Mouse (Mus musculus): ENCODE results near the gene Samd7. TPM values are rescaled to one million over a fixed set of nuclear protein-coding genes. Genes with fewer than 3 reads are reported as not detected.
"Not testable (repeated sequence)": the region's sequence is repeated elsewhere in the genome, so short reads cannot be mapped to it uniquely, and the experiment has no call there.

Gene Samd7
- polyA plus RNA-seq (2015; fragmentation: Nextera tagmentation; extraction: Ambion mirVana): not detected in 2 replicates

DNA sequence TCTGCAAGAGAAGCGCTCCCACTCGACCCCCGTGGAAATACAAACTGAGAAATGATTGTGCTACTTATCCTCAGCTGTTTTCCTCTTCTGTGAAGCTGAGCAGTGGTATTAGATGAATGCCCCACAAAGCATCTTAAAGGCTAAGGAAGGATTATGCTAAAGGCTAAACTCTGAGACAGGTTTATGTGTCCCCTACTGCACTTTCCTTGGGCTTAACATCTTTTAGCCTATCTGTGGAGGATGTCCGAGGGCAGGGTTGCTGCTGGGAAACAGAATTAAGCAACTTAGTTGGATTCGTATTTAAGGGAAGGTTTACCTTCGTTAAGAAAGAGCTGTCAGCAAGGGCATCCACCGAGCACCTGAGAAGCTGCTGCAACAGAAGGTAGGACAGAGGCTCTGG is at the start of gene Samd7:
Samd7 (plus strand) TSS at position 288 of the 400 bp plus-strand sequence.
- Histone ChIP-seq H3K4me2 (no peak within 1 kb of the TSS), H3K27me3 (no peaks in the 10 kb centered on the region), H3K27ac (no peak within 1 kb of the TSS), H3K9me3 (peaks cover 5% of the 10 kb centered on the region; the same call in 1 of the 2 replicates), H3K9ac (no peak within 1 kb of the TSS), H3K4me3 (no peak within 1 kb of the TSS), H3K4me1 (no peaks in the 10 kb centered on the region), H3K36me3 (no peaks in the 10 kb centered on the region)
- WGBS: 72% methylated on average over 7 of the region's 7 CpGs
- ATAC-seq (ENCODE audit: insufficient number of reproducible peaks, insufficient read depth, low FRiP score, low TSS enrichment, low read depth): no peak

DNA sequence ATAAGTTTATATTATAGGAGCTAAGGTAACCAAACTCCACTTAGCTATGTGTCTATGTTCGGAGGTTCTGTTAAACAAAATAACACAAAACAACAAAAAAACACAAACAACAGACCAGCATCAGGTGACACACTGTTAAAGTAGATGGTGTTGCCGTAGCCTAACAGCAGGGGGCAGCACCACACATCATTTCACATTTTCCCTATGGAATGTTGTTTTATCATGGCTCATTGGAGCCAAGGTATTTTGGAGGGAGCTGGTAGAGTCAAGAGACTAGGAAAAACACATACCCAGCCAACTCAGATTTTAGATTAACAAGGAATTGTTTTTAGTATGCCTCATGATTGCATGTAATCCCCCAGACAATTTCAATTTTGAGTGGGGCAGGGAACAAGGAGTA is 49.7 kb upstream of the Samd7 start:
- no peaks in the 10 kb centered on the region for H3K27me3 ChIP-seq
- H3K9ac ChIP-seq: no peak overlapping the region
- no peak for ATAC-seq (ENCODE audit: insufficient number of reproducible peaks, insufficient read depth, low FRiP score, low TSS enrichment, low read depth)
- no peaks in the 10 kb centered on the region for H3K36me3 ChIP-seq
- no peak overlapping the region for H3K4me2 ChIP-seq
- H3K9me3 ChIP-seq: no peaks in the 10 kb centered on the region
- 10% methylated on average over 2 of the region's 2 CpGs for WGBS
- no peak overlapping the region for H3K4me3 ChIP-seq
- no peaks in the 10 kb centered on the region for H3K4me1 ChIP-seq
- no peak overlapping the region for H3K27ac ChIP-seq

DNA sequence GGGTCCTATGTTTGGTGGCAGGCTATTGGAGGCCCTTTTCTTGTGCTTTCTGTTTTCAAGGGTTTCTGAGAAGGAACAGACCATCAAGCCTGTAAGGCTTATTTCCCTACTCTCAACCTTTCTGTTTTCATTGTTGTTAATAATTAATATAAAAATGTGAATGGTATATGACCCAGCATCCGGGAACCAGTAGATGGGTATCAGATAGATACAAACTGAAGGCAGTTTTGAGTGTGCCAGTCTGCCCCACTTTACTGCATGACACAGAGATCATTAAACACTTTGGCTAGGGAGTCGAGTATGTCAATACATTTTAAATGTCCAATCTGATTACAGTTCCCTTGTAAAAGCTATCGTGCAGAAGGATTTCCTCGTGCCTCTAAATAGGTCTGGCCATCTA is 48.2 kb upstream of the Samd7 start:
- H3K36me3 ChIP-seq: no peaks in the 10 kb centered on the region
- no peak overlapping the region for H3K4me2 ChIP-seq
- H3K27ac ChIP-seq: no peak overlapping the region
- ATAC-seq (ENCODE audit: insufficient number of reproducible peaks, insufficient read depth, low FRiP score, low TSS enrichment, low read depth): no peak
- WGBS: 83% methylated on average over 4 of the region's 4 CpGs
- no peaks in the 10 kb centered on the region for H3K4me1 ChIP-seq
- H3K9me3 ChIP-seq: no peaks in the 10 kb centered on the region
- H3K27me3 ChIP-seq: no peaks in the 10 kb centered on the region
- H3K9ac ChIP-seq: no peak overlapping the region
- H3K4me3 ChIP-seq: no peak overlapping the region

DNA sequence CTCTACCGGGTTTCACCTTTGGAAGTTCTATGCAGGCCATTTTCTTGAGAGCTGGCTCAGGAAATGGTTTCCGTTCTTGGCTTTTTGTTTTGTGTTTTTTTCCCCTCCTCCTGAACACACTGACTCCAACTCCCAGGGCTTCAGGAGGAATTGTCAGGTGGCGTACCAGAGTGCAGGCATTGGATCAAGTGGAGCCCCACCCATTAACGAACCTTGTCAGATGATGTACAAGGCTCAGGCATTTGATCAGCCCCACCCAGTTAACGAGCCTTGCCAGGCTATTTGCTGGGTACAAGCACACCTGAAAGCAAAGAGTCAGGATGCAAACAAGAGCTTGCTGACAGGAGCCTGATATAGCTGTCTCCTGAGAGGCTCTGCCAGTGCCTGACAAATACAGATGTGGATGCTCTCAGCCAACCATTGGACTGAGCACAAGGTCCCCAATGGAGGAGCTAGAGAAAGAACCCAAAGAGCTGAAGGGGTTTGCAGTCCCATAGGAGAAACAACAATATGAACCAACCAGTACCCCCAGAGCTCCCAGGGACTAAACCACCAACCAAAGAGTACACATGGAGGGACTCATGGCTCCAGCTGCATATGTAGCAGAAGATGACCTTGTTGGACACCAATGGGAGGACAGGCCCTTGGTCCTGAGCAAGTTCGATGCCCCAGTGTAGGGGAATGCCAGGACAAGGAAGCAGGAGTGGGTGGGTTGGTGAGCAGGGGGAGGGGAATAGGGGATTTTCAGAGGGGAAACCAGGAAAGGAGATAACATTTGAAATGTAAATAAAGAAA is 46.2 kb upstream of the Samd7 start, which contains the start of gene Lrrc31:
Lrrc31 (minus strand) TSS at position 133 of the 795 bp plus-strand sequence.
- not testable (repeated sequence) for H3K36me3 ChIP-seq; H3K27ac ChIP-seq; H3K4me1 ChIP-seq; H3K27me3 ChIP-seq; H3K9me3 ChIP-seq; H3K9ac ChIP-seq; H3K4me3 ChIP-seq; H3K4me2 ChIP-seq; ATAC-seq (ENCODE audit: insufficient number of reproducible peaks, insufficient read depth, low FRiP score, low TSS enrichment, low read depth)
- WGBS: 80% methylated on average over 6 of the region's 6 CpGs

DNA sequence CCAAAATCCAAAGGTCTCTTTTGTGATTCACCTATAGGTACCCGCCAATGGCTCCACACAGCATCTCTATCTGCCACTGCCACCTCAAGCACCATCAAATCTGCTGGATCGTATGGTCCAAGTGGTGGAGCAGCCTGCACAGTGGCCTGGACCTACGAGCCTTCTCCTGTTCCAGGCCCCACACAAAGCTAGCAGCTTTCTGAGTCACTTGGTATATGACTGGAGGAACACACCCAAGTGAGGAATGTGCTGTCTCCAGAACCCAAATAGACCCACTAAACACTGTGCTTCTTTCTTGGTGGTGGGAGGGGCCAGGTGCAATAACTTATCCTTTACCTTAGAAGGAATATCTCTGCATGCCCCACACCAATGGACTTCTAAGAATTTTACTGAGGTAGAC is 40.1 kb upstream of the Samd7 start:
- Histone ChIP-seq H3K27ac (no peak overlapping the region), H3K27me3 (no peaks in the 10 kb centered on the region), H3K4me2 (no peak overlapping the region), H3K4me1 (no peaks in the 10 kb centered on the region), H3K9me3 (no peaks in the 10 kb centered on the region), H3K4me3 (no peak overlapping the region), H3K36me3 (no peaks in the 10 kb centered on the region), H3K9ac (no peak overlapping the region)
- no peak for ATAC-seq (ENCODE audit: insufficient number of reproducible peaks, insufficient read depth, low FRiP score, low TSS enrichment, low read depth)
- WGBS: 84% methylated on average over 3 of the region's 3 CpGs

DNA sequence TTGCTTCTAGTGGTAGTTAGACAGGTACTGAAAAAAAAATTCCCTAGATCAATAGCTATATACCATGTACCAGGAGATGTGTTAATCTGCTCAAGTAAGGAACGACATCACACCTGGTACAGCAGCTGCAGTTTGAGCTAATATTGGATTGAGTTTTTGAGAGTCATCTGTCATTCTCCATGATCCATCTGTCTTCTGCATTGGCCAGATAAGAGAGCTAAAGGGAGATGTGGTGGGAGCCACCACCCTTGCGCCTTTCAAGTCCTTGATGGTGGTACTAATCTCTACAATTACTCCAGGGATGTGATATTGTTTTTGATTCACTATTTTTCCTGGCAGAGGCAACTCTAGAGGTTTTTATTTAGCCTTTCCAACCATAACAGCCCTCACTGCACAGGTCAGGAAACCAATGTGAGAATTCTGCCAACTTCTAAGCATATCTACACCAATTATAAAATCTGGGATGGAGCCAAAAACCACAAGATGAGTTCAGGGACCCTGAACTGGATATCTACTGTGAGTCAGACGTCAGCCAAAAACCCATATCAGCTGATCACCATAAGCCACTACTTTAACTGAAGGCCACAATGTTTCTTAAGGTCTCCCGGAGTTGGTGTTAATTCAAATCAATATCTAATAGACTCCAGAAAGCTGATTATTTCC is 39.3 kb upstream of the Samd7 start:
- Histone ChIP-seq H3K27me3 (no peaks in the 10 kb centered on the region), H3K27ac (no peak overlapping the region), H3K9me3 (no peaks in the 10 kb centered on the region), H3K36me3 (no peaks in the 10 kb centered on the region), H3K4me3 (no peak overlapping the region), H3K4me1 (no peaks in the 10 kb centered on the region), H3K4me2 (no peak overlapping the region), H3K9ac (no peak overlapping the region)
- 71% methylated on average over 4 of the region's 4 CpGs for WGBS
- ATAC-seq (ENCODE audit: insufficient number of reproducible peaks, insufficient read depth, low FRiP score, low TSS enrichment, low read depth): no peak

DNA sequence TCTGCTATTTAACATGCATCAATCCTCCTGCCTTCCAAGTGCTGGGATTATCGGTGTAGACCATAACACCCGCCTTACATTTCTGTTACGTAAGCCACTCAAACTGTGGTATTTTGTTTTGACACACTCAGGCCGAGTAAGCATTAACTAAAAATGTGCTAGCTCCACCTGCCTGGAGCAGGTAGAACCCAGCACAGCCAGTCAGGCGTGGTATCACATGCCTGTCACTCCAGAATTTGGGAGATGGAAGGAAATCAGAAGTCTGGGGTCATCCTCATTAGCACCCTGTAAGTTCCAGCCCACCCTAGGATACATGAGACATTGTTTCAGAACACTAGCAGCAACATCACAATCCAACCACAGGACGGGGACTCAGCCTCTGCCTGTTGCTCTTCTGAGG is 35.9 kb upstream of the Samd7 start:
- H3K36me3 ChIP-seq: no peaks in the 10 kb centered on the region
- H3K9me3 ChIP-seq: no peaks in the 10 kb centered on the region
- WGBS: 77% methylated on average over 6 of the region's 6 CpGs
- H3K27me3 ChIP-seq: no peaks in the 10 kb centered on the region
- no peak overlapping the region for H3K9ac ChIP-seq
- H3K4me1 ChIP-seq: no peaks in the 10 kb centered on the region
- no peak overlapping the region for H3K27ac ChIP-seq
- H3K4me2 ChIP-seq: no peak overlapping the region
- no peak overlapping the region for H3K4me3 ChIP-seq
- ATAC-seq (ENCODE audit: insufficient number of reproducible peaks, insufficient read depth, low FRiP score, low TSS enrichment, low read depth): no peak

DNA sequence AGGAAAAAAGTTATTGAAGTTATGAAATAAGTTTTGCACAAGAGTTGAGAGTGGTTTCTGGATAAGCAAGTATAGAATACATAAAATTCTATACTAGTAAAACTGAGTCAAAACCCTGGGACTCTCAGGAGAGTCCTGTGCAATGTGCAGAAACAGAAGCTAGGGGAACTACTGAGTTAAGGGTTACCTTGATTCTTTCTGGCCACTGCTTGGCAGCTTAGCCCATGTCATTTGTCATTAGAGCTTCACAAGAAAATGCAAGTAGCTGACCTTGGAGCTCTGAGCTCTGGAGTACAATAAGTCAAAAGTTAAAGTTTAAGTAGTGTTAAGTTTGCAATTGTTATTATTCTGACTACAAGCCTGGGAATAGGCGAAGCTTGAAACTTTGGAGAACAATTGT is 32.8 kb upstream of the Samd7 start:
- Histone ChIP-seq H3K36me3 (no peaks in the 10 kb centered on the region), H3K9ac (no peak overlapping the region), H3K4me3 (no peak overlapping the region), H3K27ac (no peak overlapping the region), H3K9me3 (no peaks in the 10 kb centered on the region), H3K27me3 (no peaks in the 10 kb centered on the region), H3K4me2 (no peak overlapping the region), H3K4me1 (no peaks in the 10 kb centered on the region)
- no peak for ATAC-seq (ENCODE audit: insufficient number of reproducible peaks, insufficient read depth, low FRiP score, low TSS enrichment, low read depth)
- WGBS: 84% methylated on average over 1 of the region's 1 CpGs

DNA sequence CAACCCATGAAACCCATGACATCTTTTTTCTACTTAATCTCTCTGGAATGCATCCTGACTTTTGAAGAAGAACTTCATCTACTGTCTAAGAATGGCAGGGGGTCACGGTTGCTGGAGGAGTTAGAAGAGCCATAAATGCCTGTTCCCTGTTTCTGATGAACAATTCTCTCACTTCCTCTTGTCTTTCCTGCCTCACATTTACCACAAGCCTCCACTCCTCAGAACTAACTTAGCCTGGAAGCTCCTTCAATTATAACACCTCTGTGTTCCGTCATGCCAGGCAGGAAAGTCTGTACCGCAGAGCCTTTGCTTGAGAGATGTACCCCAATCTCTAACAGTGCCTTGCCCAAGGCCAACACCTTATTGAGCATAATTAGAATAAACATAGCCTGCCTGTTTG is 27.4 kb upstream of the Samd7 start:
- ATAC-seq (ENCODE audit: insufficient number of reproducible peaks, insufficient read depth, low FRiP score, low TSS enrichment, low read depth): no peak
- WGBS: 81% methylated on average over 3 of the region's 3 CpGs
- H3K36me3 ChIP-seq: no peaks in the 10 kb centered on the region
- no peak overlapping the region for H3K4me2 ChIP-seq
- no peak overlapping the region for H3K27ac ChIP-seq
- H3K9me3 ChIP-seq: no peaks in the 10 kb centered on the region
- no peak overlapping the region for H3K4me3 ChIP-seq
- H3K4me1 ChIP-seq: no peaks in the 10 kb centered on the region
- H3K27me3 ChIP-seq: no peaks in the 10 kb centered on the region
- no peak overlapping the region for H3K9ac ChIP-seq

DNA sequence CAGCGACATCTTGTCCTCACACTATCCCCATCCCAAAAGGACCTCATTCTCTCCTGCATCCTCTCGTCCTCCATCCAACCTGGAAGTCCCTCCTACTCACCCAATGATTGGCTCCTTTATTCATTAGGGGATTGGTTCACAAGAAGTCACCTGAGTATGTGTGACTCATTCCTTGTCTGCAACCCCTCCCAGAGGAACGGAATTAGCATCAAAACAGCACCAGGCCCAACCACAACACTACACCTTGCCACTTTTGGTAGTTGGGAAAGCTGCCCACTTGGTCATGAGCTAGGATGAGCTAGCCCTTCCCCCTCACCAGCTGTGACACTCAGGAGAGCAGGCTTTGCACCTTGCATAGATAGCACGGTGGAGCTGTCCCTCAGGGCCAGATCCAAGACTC is 24.1 kb upstream of the Samd7 start:
- WGBS: 78% methylated on average over 4 of the region's 4 CpGs
- Histone ChIP-seq H3K4me2 (no peak overlapping the region), H3K9me3 (no peaks in the 10 kb centered on the region), H3K9ac (no peak overlapping the region), H3K4me3 (no peak overlapping the region), H3K27me3 (no peaks in the 10 kb centered on the region), H3K27ac (no peak overlapping the region), H3K4me1 (no peaks in the 10 kb centered on the region), H3K36me3 (no peaks in the 10 kb centered on the region)
- no peak for ATAC-seq (ENCODE audit: insufficient number of reproducible peaks, insufficient read depth, low FRiP score, low TSS enrichment, low read depth)

DNA sequence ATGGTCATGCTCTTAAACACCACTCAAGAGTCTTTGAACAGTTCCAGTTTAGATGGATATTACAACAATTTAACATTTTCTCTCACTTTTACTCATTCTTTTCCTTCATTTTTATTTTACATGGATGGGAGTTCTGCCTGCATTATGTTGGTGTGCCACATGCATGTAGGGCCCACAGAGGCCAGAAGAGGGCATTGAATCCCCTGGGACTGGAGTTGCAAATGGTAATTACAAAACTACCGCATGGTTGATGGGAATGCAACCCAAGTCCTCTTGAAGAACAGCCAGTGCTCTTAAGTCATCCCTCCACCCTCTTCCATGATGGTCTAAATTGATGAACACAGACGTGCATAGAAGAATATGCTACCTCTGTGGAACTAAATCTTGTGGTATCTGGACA is 23.6 kb upstream of the Samd7 start:
- no peak for ATAC-seq (ENCODE audit: insufficient number of reproducible peaks, insufficient read depth, low FRiP score, low TSS enrichment, low read depth)
- Histone ChIP-seq H3K36me3 (no peaks in the 10 kb centered on the region), H3K9ac (no peak overlapping the region), H3K9me3 (no peaks in the 10 kb centered on the region), H3K27me3 (no peaks in the 10 kb centered on the region), H3K27ac (no peak overlapping the region), H3K4me3 (no peak overlapping the region), H3K4me2 (no peak overlapping the region), H3K4me1 (no peaks in the 10 kb centered on the region)
- WGBS: 77% methylated on average over 2 of the region's 2 CpGs

DNA sequence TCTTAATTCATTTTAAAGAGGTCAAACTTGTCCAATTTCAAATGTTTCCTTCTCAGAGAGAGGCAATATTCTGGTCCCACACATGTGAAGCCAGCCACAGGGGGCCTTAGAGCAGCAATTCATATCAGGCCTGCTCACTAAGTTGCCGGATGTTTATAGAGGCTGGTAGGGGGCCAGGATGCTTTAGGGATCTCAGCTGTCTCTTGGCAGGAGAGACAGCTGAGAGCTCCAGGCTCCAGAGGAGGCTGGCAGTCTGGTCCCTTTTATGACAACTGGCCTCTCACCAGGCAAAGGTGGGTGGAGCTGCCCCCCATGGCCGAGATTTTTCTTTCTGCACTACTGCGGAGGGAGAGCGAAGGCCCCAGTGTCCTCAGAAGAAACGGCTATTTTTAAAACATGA is 22.9 kb upstream of the Samd7 start:
- no peak for ATAC-seq (ENCODE audit: insufficient number of reproducible peaks, insufficient read depth, low FRiP score, low TSS enrichment, low read depth)
- Histone ChIP-seq H3K4me2 (no peak overlapping the region), H3K9ac (no peak overlapping the region), H3K27ac (no peak overlapping the region), H3K4me1 (no peaks in the 10 kb centered on the region), H3K36me3 (no peaks in the 10 kb centered on the region), H3K4me3 (no peak overlapping the region), H3K9me3 (no peaks in the 10 kb centered on the region), H3K27me3 (no peaks in the 10 kb centered on the region)
- 63% methylated on average over 5 of the region's 5 CpGs for WGBS
